Mouse (Mus musculus) mesoderm, embryonic 11.5 days (tissue): Measurements from ENCODE around the gene Tex14.
A peak's percentile ranks its signal among the peaks of the same experiment; 100 is the strongest.

Experiments used
- DNase-seq: peaks from one replicate; pipeline ENCODE4 v3.0.0-alpha.2; 2012; ENCODE audit warnings: low read depth, low spot score

The Tex14 gene

DNA sequence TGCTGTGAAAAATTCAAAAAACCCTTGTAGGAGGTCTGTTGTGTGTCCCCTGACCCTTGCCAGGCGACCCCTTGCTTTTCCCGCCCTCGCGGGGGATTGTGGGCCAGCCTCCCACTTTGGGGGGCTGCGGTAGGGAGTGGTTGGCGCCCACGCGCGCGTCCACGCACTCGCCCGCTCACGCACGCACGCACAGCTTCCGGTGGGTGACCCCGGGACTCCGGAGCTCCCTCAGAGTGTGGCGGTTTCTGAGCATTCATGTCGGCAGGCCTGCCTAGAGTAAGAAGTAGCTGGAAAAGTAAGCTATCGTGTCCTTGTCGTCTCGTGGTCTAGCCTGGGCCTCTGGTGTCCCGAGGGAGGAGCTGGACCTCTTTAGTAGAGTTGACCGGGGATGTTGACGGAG lies at the start of gene Tex14, which contains the start of gene Rad51c:
Gene Tex14 (plus strand): TSS at position 190 of the 400 bp plus-strand sequence.
Gene Rad51c (minus strand): TSS at position 79 of the 400 bp plus-strand sequence.
- DNase-seq = no peak

- DNase-seq = peak; percentile 11
These were observed 47.3 kb upstream of the Tex14 start for GRCm38 (mm10) chr11:87357317-87358300.

- peak; percentile 90 for DNase-seq
These were observed 46.3 kb upstream of the Tex14 start, which contains the start of gene Ppm1e for GRCm38 (mm10) chr11:87358331-87359261. TSS of gene Ppm1e (minus strand) at chr11:87359023.

- no peak for DNase-seq
These were observed 45.6 kb upstream of the Tex14 start for GRCm38 (mm10) chr11:87359262-87359612.

DNA sequence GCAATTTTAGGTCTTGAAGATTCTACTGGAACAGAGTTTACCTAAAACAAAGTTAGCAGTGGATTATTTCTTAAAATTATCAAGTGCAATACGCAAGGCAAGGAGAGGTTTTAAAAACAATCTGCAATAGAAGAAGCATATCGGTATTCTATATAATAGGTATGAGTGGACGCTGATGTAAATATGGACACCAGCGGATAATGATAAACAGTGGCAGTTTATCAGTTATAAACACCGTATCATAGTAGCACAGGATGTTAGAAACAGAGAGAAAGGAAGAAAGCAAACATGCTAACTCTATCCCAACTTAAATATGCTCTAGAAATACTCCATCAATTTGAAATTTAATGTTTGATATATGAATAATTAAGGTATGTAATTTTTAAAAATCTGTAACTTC lies 39.7 kb upstream of the Tex14 start:
- no peak for DNase-seq

DNA sequence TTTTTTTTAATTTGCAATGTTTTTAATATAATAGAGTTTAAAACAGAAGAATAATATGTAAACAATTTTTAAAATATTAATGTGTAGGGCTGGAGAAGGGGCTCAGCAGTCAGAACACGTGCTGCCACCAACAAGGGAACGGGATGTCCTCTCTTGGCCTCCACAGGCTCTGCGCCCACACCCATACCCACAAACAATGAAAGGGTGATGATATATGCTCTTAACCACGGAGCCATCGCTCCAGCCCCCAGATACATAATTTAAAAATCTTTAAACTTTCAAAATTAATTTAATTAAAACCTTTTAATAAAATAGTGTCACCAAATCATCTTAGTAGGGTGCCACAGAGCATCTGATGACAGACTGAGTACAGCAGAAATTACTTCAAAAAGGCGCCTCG lies 37.8 kb upstream of the Tex14 start:
- no peak for DNase-seq

DNA sequence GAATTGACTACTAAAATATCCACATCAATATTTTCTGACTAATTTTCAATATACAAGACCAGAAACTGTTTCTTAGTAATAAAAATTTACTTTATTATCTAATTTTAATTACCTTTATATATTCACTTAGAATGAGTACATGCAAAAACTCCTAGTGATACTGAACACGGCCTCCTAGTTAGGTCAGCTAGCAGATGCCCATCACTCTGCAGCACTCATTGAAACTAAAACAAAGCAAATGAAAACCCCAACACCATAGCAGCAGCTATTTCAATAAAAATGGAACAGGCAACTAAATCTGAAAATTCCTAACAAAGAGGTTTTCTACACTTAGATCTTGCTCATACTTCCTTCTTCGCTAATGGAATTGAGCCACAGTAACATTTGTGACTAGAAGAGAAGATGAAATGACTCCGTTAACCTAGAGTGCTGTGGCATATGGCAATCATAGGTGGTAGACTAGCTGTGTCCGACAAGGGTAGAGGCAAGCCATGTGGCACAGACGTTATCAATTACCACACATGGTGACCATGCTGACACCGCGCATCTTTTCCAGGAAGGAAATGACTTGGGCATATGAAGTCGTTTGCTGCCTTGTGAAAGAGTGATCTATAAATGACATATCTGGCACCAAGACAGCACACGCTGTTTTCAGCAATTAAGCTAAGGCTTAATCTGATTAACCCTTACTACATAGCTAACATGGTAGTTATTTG lies 36.8 kb upstream of the Tex14 start:
- peak; percentile 8 for DNase-seq

GRCm38 (mm10) chr11:87384551-87384950 lies 20.3 kb upstream of the Tex14 start:
- DNase-seq = no peak

DNA sequence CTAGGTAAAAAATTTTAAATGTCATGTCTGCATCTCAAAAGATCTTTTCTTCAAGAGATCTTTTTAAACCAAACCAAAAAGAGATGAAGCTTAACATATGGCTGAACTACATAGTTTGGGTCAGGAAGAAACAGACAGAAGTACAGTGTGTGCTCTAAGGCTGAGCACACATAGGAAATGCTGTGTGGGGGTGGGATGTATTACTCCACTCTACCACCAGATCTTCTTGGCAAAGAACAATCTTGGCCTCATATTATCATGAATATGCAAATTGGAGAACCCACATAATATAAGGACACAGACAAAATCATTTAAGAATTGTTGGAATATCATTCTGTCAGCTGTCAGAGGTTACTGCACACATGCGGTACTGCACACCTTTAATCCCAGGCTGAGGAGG lies 19.2 kb upstream of the Tex14 start:
- DNase-seq = no peak

DNA sequence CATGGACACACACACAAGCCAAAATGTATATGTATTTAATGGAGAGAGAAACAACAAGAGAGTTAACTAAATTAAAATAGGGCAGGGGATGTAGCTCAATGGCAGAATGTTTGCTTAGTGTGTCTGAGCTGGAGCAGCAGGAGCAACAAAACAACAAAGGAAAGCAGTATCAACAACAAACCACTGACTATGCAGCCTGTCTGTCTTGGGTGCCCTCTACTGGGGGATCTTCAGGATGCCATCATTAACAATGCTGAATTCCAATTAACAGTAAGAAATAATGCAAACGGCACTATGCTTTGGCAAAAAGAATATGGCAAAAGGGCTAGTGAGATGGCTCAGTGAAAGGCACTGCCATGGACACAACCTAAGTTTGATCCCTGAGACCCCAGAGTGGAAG lies 11.0 kb upstream of the Tex14 start:
- DNase-seq = peak; percentile 18

GRCm38 (mm10) chr11:87398402-87398801 lies 6.5 kb upstream of the Tex14 start:
- no peak for DNase-seq

GRCm38 (mm10) chr11:87404111-87404853 lies 583 bp upstream of the Tex14 start:
- DNase-seq = peak; percentile 98

- DNase-seq = peak; percentile 21
These were observed 8.5 kb downstream of the Tex14 start for GRCm38 (mm10) chr11:87413412-87413811.

GRCm38 (mm10) chr11:87416120-87416519 lies 11.3 kb downstream of the Tex14 start:
- no peak for DNase-seq

- DNase-seq = no peak
These were observed 16.0 kb downstream of the Tex14 start for GRCm38 (mm10) chr11:87420861-87421260.

GRCm38 (mm10) chr11:87421760-87422201 lies 16.9 kb downstream of the Tex14 start:
- peak; percentile 34 for DNase-seq

DNA sequence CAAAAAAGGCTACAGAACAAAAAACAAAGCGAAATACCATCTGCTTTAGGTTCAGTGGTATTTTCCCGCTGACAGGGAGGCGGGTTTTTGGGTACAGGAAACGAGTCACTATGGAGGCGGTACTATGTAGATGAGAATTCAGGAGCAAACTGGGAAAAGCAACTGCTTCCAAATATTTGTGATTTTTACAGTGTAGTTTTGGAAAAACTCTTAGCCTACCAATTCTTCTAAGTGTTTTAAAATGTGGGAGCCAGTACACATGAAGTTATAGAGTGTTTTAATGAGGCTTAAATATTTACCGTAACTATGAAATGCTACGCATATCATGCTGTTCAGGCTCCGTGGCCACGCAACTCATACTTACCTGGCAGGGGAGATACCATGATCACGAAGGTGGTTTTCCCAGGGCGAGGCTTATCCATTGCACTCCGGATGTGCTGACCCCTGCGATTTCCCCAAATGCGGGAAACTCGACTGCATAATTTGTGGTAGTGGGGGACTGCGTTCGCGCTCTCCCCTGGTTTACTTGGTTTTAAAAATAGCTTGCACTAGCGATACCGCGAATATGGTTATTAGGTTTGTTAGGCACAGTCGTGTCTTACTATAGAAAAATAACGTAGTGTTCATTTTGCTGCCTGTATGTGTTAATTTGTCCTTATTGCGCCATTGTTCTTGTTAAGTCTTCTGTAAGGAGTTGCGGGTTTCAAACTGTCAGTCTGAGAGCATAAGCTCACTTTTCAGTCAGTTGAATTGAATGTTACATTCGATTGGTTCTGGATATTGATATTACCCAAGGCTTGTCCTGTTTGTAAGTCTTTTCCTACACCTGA lies 17.9 kb downstream of the Tex14 start:
- DNase-seq = peak; percentile 94

GRCm38 (mm10) chr11:87423551-87424325 lies 18.9 kb downstream of the Tex14 start:
- DNase-seq = no peak

DNA sequence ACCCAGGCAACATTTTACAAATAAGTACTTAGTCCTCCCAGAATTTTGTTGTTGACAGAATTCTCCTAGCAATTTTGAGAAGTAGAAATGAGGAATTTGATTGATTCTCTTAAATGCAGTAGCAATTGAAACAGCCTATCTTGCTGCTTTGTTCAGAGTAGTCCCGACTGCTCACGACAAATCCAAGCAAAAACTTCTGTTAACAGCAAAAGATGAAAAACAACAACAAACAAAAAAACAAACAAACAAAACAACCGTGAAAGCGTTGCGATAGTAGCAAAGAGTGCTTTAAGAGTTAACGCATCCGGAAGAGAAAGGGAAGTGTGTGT lies 21.2 kb downstream of the Tex14 start:
- no peak for DNase-seq
